Mouse (Mus musculus): ENCODE data around the gene Slit3. TPM values are rescaled to one million over a fixed set of nuclear protein-coding genes. Genes with fewer than 3 reads are reported as not detected.

Slit3 gene
- polyA plus RNA-seq, 1 experiment from 2014 or later = 25.9 TPM

DNA sequence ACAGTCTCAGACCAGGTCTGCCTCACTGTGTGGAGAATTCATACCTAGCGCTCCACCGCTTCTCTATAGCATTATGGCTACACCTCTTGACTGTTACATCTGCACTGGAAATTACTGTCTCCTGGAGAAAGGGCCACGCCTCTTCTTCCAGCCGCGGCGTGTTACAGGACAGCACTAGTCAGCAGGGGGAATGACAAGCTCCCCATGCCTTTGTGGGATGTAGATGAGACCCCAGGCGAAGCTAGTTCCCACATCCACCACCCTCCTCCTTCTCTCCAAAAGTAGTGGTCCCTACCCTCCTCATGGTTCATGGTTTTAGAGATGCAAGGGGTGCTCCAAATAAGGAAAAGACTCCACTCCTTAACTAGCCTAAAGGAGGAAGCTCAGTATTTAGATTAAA lies 257.8 kb downstream of the Slit3 start:
- WGBS = 83% methylated on average over 7 of the region's 7 CpGs
- H3K4me1 ChIP-seq (replicated peaks) = no peaks in the 10 kb centered on the region
- H3K4me2 ChIP-seq = no peak overlapping the region
- no peaks in the 10 kb centered on the region for H3K9me3 ChIP-seq
- H3K36me3 ChIP-seq = no peaks in the 10 kb centered on the region
- no peak for ATAC-seq (ENCODE audit: low FRiP score)
- H3K9ac ChIP-seq = no peak overlapping the region
- no peak overlapping the region for H3K27ac ChIP-seq
- H3K27me3 ChIP-seq = 0 out of 2 replicates have a peak, but pooled peaks cover 20% of the 10 kb centered on the region
- H3K4me3 ChIP-seq = no peak overlapping the region

DNA sequence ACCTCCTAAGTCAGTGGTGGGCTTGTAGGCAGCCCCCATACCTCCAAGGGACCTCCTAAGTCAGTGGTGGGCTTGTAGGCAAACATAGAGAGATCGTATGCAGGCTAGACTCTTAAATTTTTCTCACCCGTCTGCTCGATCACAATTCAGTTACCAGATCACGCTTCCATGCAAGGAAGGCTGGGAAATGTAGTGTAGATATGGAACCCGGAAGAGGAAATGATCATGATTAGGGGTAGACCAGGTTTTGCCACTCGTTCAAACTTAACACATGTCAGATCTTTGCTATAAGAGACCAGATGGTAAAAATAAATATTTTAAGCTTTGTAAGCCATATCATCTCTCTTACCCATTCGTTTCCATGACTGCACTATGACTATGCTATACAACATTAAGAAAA lies 258.4 kb downstream of the Slit3 start:
- H3K27ac ChIP-seq = no peak overlapping the region
- 0 out of 2 replicates have a peak, but pooled peaks cover 20% of the 10 kb centered on the region for H3K27me3 ChIP-seq
- no peaks in the 10 kb centered on the region for H3K9me3 ChIP-seq
- 93% methylated on average over 7 of the region's 7 CpGs for WGBS
- ATAC-seq (ENCODE audit: low FRiP score) = no peak
- H3K36me3 ChIP-seq = no peaks in the 10 kb centered on the region
- no peaks in the 10 kb centered on the region for H3K4me1 ChIP-seq (replicated peaks)
- H3K4me2 ChIP-seq = no peak overlapping the region
- H3K4me3 ChIP-seq = no peak overlapping the region
- H3K9ac ChIP-seq = no peak overlapping the region

DNA sequence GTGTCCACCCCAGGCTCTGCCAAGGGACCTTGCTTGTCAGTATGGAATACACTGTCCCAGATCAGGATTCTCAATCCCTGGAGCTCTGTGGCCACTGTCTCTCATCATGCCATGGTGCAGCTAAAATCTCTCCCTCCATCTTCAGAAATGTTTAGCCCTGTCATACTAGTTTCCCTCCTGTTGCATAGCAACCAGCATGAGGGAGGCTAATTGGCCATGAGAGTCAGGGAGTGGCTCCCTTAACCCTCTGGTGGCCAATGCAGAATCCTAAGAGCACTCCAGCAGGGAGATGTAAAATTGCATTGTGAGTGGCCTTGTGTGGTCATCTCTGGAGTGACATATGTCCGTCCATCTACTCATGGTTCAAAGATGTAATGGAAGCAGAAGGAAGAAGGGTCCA lies 259.7 kb downstream of the Slit3 start:
- Histone ChIP-seq H3K27me3 (0 out of 2 replicates have a peak, but pooled peaks cover 17% of the 10 kb centered on the region), H3K9ac (no peak overlapping the region)
- 74% methylated on average over 1 of the region's 1 CpGs for WGBS

DNA sequence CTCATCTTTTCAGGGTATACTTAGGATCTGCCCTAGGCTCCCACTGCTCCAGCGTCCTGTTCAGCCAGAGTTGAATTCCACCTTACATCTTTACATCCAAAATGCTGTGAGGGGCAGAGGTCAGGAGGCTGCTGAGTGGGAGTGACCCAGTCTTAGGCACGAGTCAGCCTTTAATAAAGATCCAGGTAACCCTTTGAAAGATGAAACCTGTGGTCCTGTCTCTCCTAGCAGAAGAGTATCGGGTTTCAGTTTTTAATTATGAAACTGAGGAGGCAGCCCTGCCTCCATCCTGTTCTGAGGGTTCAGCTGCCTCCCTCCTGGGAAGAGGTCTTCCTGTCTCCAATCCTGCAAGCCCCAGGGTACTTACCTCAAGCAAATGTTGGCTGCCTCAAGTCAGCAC lies 264.4 kb downstream of the Slit3 start:
- no peak for ATAC-seq (ENCODE audit: low FRiP score)
- H3K4me2 ChIP-seq = no peak overlapping the region
- 0 out of 2 replicates have a peak, but pooled peaks cover 13% of the 10 kb centered on the region for H3K27me3 ChIP-seq

More for the DNA sequence above, 259.7 kb downstream of the Slit3 start:
- Histone ChIP-seq H3K36me3 (no peaks in the 10 kb centered on the region), H3K4me2 (no peak overlapping the region), H3K9me3 (no peaks in the 10 kb centered on the region), H3K27ac (no peak overlapping the region), H3K4me1 (replicated peaks) (no peaks in the 10 kb centered on the region), H3K4me3 (no peak overlapping the region)
- ATAC-seq (ENCODE audit: low FRiP score) = no peak

DNA sequence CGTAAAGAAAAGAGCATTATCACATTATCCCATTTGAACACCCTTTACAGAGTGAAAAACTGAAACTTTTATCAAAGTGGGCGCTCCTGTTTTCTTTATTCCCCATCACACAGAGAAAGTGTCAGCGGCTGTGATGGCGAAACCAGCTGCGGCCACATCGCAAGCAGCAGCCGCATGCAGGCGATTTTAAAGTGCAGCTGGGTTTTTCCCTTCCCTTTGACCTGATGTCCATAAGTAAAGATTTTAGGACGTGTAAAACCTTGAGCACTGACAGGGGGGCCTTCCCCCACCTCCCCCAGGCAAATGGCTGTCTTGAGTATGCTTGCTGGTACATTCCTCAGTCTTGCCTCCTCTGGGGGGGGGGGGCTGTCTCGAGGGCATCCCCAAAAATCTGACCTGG lies 266.8 kb downstream of the Slit3 start:
- ATAC-seq (ENCODE audit: low FRiP score) = no peak
- Histone ChIP-seq H3K4me2 (no peak overlapping the region), H3K4me1 (replicated peaks) (no peaks in the 10 kb centered on the region), H3K27ac (no peak overlapping the region), H3K4me3 (no peak overlapping the region), H3K9ac (no peak overlapping the region), H3K36me3 (no peaks in the 10 kb centered on the region), H3K27me3 (peaks cover 21% of the 10 kb centered on the region; the same call in 1 of the 2 replicates), H3K9me3 (no peaks in the 10 kb centered on the region)
- WGBS = 82% methylated on average over 10 of the region's 10 CpGs

More for the DNA sequence above, 264.4 kb downstream of the Slit3 start:
- Histone ChIP-seq H3K4me1 (replicated peaks) (no peaks in the 10 kb centered on the region), H3K27ac (no peak overlapping the region), H3K9ac (no peak overlapping the region), H3K4me3 (no peak overlapping the region), H3K9me3 (no peaks in the 10 kb centered on the region), H3K36me3 (no peaks in the 10 kb centered on the region)
- WGBS = 43% methylated on average over 3 of the region's 3 CpGs

DNA sequence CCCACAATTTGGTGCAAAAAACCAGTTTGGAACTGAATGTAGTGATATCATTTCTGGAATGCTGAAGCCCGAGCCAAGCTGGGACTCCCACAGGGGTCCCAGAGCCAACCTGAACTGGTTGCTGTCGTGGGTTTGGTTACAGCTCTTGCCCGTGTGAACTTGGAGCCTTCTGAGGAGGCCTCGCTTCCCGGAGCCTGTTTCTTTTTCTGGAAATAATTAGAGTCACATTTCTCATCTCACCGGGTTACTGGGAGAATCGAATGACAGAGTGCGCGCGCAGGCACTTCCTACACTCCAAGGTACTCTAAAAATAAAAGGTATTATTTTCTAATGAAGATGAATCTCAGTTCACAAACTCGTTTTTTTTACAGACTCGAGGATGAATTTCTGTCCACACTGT lies 267.4 kb downstream of the Slit3 start:
- H3K9ac ChIP-seq = no peak overlapping the region
- no peaks in the 10 kb centered on the region for H3K9me3 ChIP-seq
- no peak overlapping the region for H3K4me3 ChIP-seq
- 74% methylated on average over 12 of the region's 12 CpGs for WGBS
- no peak for ATAC-seq (ENCODE audit: low FRiP score)
- H3K27me3 ChIP-seq = peaks cover 16% of the 10 kb centered on the region; the same call in 1 of the 2 replicates
- H3K4me2 ChIP-seq = no peak overlapping the region
- H3K4me1 ChIP-seq (replicated peaks) = no peaks in the 10 kb centered on the region
- no peaks in the 10 kb centered on the region for H3K36me3 ChIP-seq
- no peak overlapping the region for H3K27ac ChIP-seq

DNA sequence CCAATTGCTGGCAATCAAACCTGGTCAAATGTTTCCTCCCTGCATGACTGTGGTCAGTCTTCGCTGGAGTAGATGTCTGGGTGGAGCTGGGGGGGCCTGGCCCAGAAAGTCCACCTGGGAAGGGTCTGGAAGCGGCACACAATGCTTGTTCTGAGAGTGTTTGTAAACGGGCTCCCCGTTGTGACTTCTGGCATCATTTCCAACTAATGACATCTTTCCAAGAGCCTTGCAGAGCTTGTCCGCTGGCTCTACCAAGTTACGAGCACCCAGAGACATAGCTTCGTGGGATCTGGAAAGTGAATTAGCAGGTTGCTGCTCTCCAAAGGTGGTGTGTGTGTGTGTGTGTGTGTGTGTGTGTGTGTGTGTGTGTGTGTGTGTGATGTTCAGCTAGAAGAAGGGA lies 268.3 kb downstream of the Slit3 start:
- ATAC-seq (ENCODE audit: low FRiP score) = no peak
- Histone ChIP-seq H3K27me3 (peaks cover 16% of the 10 kb centered on the region; the same call in 1 of the 2 replicates), H3K4me2 (no peak overlapping the region), H3K9me3 (no peaks in the 10 kb centered on the region), H3K4me3 (no peak overlapping the region), H3K4me1 (replicated peaks) (no peaks in the 10 kb centered on the region), H3K36me3 (no peaks in the 10 kb centered on the region), H3K9ac (no peak overlapping the region), H3K27ac (no peak overlapping the region)
- WGBS = 78% methylated on average over 7 of the region's 7 CpGs

DNA sequence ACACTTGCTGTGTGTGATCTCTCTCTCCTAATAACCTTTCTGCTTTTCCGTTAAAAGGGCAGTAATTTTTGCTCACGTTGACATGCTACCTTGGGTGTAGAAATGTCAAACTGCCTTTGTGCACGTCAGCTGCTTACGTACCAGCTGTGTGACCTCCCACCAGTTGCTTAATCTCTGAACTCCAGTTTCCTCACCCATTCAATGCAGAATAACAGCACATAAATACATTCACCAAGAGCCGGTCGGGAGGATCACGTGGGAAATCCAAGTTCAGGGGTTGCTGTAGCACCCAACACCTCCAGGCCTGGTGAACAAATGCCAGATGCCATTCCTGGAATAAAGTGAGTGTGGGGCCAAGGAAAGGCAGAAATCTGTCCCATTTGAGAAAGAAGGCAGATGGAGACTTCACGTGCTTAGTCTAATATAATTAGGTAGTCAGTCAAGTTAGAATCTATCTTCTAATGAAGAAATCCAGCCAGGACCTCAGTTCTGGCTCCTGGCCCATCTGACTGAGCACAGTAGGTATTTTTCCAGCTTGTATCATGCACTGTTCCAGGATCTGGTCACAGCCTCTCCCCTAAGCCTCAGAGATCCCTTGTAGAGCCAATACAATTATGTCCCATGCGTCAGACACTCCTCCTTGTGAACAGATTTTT lies 268.9 kb downstream of the Slit3 start:
- H3K27me3 ChIP-seq = peaks cover 16% of the 10 kb centered on the region; the same call in 1 of the 2 replicates
- H3K4me1 ChIP-seq (replicated peaks) = no peaks in the 10 kb centered on the region
- WGBS = 78% methylated on average over 9 of the region's 9 CpGs
- no peak overlapping the region for H3K9ac ChIP-seq
- no peaks in the 10 kb centered on the region for H3K9me3 ChIP-seq
- no peak overlapping the region for H3K4me2 ChIP-seq
- no peak overlapping the region for H3K27ac ChIP-seq
- no peak for ATAC-seq (ENCODE audit: low FRiP score)
- H3K36me3 ChIP-seq = no peaks in the 10 kb centered on the region
- no peak overlapping the region for H3K4me3 ChIP-seq

DNA sequence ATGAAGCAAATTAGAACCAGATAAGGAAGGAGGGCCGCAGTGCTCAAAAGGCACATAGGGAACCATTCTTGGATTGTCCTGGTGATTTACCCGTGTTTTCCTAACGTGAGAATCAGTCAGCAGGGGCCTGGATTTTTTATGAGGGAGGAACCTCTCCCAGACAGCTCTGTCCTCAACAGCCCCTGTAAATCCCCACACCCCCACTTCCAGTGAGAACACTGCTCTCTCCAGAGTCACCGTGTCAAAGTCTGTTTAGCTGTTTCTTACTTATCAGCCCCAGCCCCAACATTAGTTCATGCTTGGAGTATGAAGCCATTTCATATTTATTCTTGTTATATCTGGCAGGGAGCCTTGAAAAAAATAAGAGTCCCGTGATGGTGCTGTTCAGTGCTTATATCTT lies 272.8 kb downstream of the Slit3 start:
- 65% methylated on average over 5 of the region's 5 CpGs for WGBS
- no peaks in the 10 kb centered on the region for H3K9me3 ChIP-seq
- H3K4me3 ChIP-seq = no peak overlapping the region

DNA sequence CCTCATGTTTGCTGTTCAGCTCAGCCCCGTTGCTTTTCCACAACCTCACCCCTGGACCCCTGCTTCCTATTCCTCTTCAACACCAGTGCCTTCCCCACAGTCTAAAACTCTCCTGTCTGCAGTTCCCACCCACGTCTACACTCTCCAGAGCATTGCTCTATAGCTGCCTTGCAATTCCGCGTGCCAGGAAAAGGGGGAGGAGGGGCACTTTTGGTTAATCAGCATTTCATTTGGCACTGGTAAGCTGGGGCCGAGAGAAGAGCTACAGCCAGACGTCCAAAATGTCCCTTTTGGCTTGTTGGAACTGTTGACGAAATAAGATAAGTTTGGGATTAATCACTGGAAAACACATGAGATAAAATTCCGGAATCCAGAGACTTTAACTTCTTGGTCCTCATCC lies 274.4 kb downstream of the Slit3 start:
- H3K27ac ChIP-seq = no peak overlapping the region
- 73% methylated on average over 8 of the region's 8 CpGs for WGBS
- no peaks in the 10 kb centered on the region for H3K4me1 ChIP-seq (replicated peaks)
- H3K27me3 ChIP-seq = peaks cover 10% of the 10 kb centered on the region; the same call in 1 of the 2 replicates
- no peak overlapping the region for H3K4me2 ChIP-seq
- no peaks in the 10 kb centered on the region for H3K9me3 ChIP-seq
- H3K4me3 ChIP-seq = no peak overlapping the region
- no peak for ATAC-seq (ENCODE audit: low FRiP score)
- no peak overlapping the region for H3K9ac ChIP-seq
- no peaks in the 10 kb centered on the region for H3K36me3 ChIP-seq

More for the DNA sequence above, 272.8 kb downstream of the Slit3 start:
- Histone ChIP-seq H3K36me3 (no peaks in the 10 kb centered on the region), H3K27ac (no peak overlapping the region), H3K9ac (no peak overlapping the region), H3K4me2 (no peak overlapping the region), H3K4me1 (replicated peaks) (no peaks in the 10 kb centered on the region), H3K27me3 (peaks cover 10% of the 10 kb centered on the region; the same call in 1 of the 2 replicates)
- ATAC-seq (ENCODE audit: low FRiP score) = no peak

DNA sequence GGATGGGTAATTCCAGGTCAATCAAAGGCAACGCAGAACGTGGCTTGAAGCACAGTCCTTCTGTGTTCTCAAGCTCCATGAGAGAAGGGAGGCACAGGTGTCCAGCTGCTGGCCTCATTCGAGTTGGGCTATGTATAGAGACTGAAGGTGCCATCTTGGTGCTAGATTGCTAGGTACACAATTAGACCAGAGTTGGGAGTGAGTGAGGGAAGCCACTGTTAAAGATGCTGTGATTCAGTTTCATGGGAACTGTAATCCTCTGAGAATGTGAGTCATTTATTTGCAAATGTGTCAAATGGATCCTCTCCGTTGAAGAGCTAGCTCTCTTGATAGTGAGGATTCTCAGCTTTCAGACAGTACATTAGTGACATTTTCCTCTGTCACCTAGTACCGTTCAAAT lies 277.3 kb downstream of the Slit3 start:
- WGBS = 81% methylated on average over 5 of the region's 5 CpGs

DNA sequence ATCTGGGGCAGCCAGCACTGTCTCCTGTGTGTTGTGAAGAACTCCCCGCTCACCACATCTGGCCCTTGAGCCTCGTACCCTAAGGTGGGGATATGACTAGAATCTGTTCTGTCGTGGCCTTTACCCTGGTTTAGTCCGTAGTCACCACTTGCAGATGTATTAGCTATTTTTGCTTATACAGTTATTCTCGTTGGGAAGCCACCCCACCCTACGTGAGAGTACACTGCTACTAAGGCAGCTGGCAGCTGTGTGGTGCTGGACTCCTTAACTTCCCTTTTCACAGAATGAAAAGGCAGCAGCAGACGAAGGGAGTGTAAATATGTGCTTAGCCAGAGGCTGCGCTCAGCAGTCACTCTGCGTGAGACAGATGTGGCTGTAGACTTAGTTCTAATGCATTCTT lies 282.5 kb downstream of the Slit3 start:
- no peak overlapping the region for H3K27ac ChIP-seq
- no peak overlapping the region for H3K4me2 ChIP-seq
- peaks cover 32% of the 10 kb centered on the region for H3K27me3 ChIP-seq
- no peak overlapping the region for H3K9ac ChIP-seq
- H3K4me3 ChIP-seq = no peak overlapping the region
- no peak for ATAC-seq (ENCODE audit: low FRiP score)
- no peaks in the 10 kb centered on the region for H3K36me3 ChIP-seq
- peaks cover 16% of the 10 kb centered on the region for H3K4me1 ChIP-seq (replicated peaks)
- H3K9me3 ChIP-seq = no peaks in the 10 kb centered on the region
- WGBS = 83% methylated on average over 9 of the region's 9 CpGs

More for the DNA sequence above, 277.3 kb downstream of the Slit3 start:
- Histone ChIP-seq H3K4me1 (replicated peaks) (no peaks in the 10 kb centered on the region), H3K27ac (no peak overlapping the region), H3K9ac (no peak overlapping the region), H3K9me3 (no peaks in the 10 kb centered on the region), H3K36me3 (no peaks in the 10 kb centered on the region), H3K27me3 (0 out of 2 replicates have a peak, but pooled peaks cover under 1% of the 10 kb centered on the region), H3K4me2 (no peak overlapping the region), H3K4me3 (no peak overlapping the region)
- no peak for ATAC-seq (ENCODE audit: low FRiP score)

DNA sequence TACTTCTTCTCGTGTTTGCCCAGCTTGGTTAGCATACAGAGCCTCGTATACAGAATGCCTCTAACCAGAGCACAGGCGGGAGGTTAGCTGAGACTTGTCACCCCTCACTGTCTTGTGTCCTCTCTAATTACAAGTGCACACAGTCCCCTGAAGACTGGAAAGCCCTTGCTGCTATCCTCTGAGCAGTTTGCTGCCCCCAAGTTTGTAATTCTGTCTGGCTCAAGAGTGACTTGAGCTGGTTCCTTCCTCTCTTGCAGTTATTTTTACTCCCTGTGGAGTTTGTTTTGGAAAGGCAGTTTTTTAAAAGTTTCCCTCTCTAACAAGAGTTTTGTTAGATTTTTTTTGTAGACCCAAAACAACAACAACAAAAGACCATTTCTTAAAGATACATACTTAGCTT lies 285.0 kb downstream of the Slit3 start:
- no peak overlapping the region for H3K4me2 ChIP-seq

More for the DNA sequence above, 285.0 kb downstream of the Slit3 start:
- Histone ChIP-seq H3K27ac (no peak overlapping the region), H3K4me3 (no peak overlapping the region), H3K36me3 (no peaks in the 10 kb centered on the region), H3K9me3 (no peaks in the 10 kb centered on the region), H3K27me3 (peaks cover 37% of the 10 kb centered on the region), H3K4me1 (replicated peaks) (peaks cover 16% of the 10 kb centered on the region), H3K9ac (no peak overlapping the region)
- no peak for ATAC-seq (ENCODE audit: low FRiP score)
- WGBS = 46% methylated on average over 3 of the region's 3 CpGs
